Mouse (Mus musculus) mouse trophoblast stem cell (cell line): ENCODE data around the gene Mtf1.

Experiments used
- in situ Hi-C, 2 experiments: fragments of 300-500 bp; cut with MseI, MboI; formaldehyde crosslinking; loops; 2 replicates in 1 of 2; 3 replicates in 1 of 2; pipeline ENCODE4 v1.15.1; 2025

Gene Mtf1

GRCm38 (mm10) chr4:124850933-124851658 lies 49.2 kb downstream of the Mtf1 start, which contains the start of gene 1110065P20Rik:
Gene 1110065P20Rik, minus strand, starts transcription at chr4:124851196.
- in situ Hi-C loops: no loop called here

- in situ Hi-C loops: no loop called here
Measured at GRCm38 (mm10) chr4:124856294-124856693, 54.4 kb downstream of the Mtf1 start.

- in situ Hi-C loops: no loop called here
Measured at GRCm38 (mm10) chr4:124858370-124858769, 56.5 kb downstream of the Mtf1 start.

- in situ Hi-C loops: no loop called here
Measured at GRCm38 (mm10) chr4:124860446-124860845, 58.5 kb downstream of the Mtf1 start.

GRCm38 (mm10) chr4:124861283-124862188 lies 59.6 kb downstream of the Mtf1 start, which contains the start of gene Maneal:
Gene Maneal, minus strand, starts transcription at chr4:124862171.
- in situ Hi-C loops: no loop called here

GRCm38 (mm10) chr4:124872719-124873118 lies 70.8 kb downstream of the Mtf1 start:
- in situ Hi-C loops: no loop called here

- in situ Hi-C loops: no loop called here
Measured at GRCm38 (mm10) chr4:124880599-124880998, 78.7 kb downstream of the Mtf1 start, which contains the start of gene Epha10. Gene Epha10, plus strand, starts transcription at chr4:124880899.

- in situ Hi-C loops: no loop called here
Measured at GRCm38 (mm10) chr4:124881341-124881908, 79.5 kb downstream of the Mtf1 start.

GRCm38 (mm10) chr4:124882151-124882729 lies 80.3 kb downstream of the Mtf1 start:
- in situ Hi-C loops: no loop called here

GRCm38 (mm10) chr4:124888702-124889101 lies 86.8 kb downstream of the Mtf1 start:
- in situ Hi-C loops: no loop called here

GRCm38 (mm10) chr4:124889935-124890334 lies 88.0 kb downstream of the Mtf1 start:
- in situ Hi-C loops: no loop called here

GRCm38 (mm10) chr4:124890831-124891230 lies 88.9 kb downstream of the Mtf1 start:
- in situ Hi-C loops: no loop called here

- in situ Hi-C loops: no loop called here
Measured at GRCm38 (mm10) chr4:124893769-124894168, 91.9 kb downstream of the Mtf1 start.

GRCm38 (mm10) chr4:124894508-124895428 lies 92.9 kb downstream of the Mtf1 start:
- in situ Hi-C loops: no loop called here

GRCm38 (mm10) chr4:124898428-124898827 lies 96.5 kb downstream of the Mtf1 start:
- in situ Hi-C loops: no loop called here
